Mouse (Mus musculus) liver, embryonic 14.5 days (tissue): ENCODE data around the gene Tspan32. TPM values are rescaled to one million over a fixed set of nuclear protein-coding genes. Genes with fewer than 3 reads are reported as not detected.
A peak's percentile ranks its signal among the peaks of the same experiment; 100 is the strongest.

Experiments used
- ATAC-seq: fragments of 200-750 bp; cut with Nextera tagmentation; 2 replicates; pipeline ENCODE4 v1.8.0; 2017; ENCODE audit warnings: moderate number of reproducible peaks, mild to moderate bottlenecking, moderate library complexity; ENCODE audit not compliant: insufficient read depth
- DNase-seq, 3 experiments: peaks; one replicate each; pipeline ENCODE4 v3.0.0-alpha.2; 2012 to 2013; ENCODE audit warnings: low read depth in 3 of 3, low spot score in 3 of 3
- H3K27ac ChIP-seq: fragments of 300-500 bp; sonication (generic); 2 replicates; pipeline ENCODE4 v1.5.1; 2014; ENCODE audit warnings: moderate library complexity, mild to moderate bottlenecking, control low read depth, inconsistent platforms
- H3K27me3 ChIP-seq: fragments of 300-500 bp; sonication (generic); 2 replicates; pipeline ENCODE4 v1.6.1; 2014; ENCODE audit warnings: mild to moderate bottlenecking, low read length, moderate library complexity; ENCODE audit not compliant: control insufficient read depth, insufficient read depth
- H3K36me3 ChIP-seq: fragments of 300-500 bp; sonication (generic); replicated peaks from 2 replicates; pipeline ENCODE4 v1.6.1; 2014; ENCODE audit warnings: low read depth; ENCODE audit not compliant: control insufficient read depth, insufficient read depth
- H3K4me1 ChIP-seq, 2 experiments: fragments of 200-500 bp in 1 of 2; fragments of 300-500 bp in 1 of 2; sonication (generic) in 1 of 2; replicated peaks; 2 replicates each; pipeline ENCODE4 v1.6.1; 2012 to 2014; ENCODE audit warnings: antibody characterized with exemption in 1 of 2, inconsistent platforms in 1 of 2, low read length in 1 of 2; ENCODE audit not compliant: control insufficient read depth in 2 of 2, insufficient read depth in 2 of 2
- H3K4me2 ChIP-seq: fragments of 300-500 bp; sonication (generic); 2 replicates; pipeline ENCODE4 v1.6.1; 2014; ENCODE audit warnings: low read depth, mild to moderate bottlenecking, control low read depth, moderate library complexity
- H3K4me3 ChIP-seq, 2 experiments: fragments of 200-500 bp in 1 of 2; fragments of 300-500 bp in 1 of 2; sonication (generic) in 1 of 2; 2 replicates each; pipeline ENCODE4 v1.5.1; 2012 to 2014; ENCODE audit warnings: low read depth in 2 of 2, low read length in 2 of 2, mild to moderate bottlenecking in 2 of 2, control low read depth in 1 of 2, inconsistent platforms in 1 of 2, moderate library complexity in 1 of 2; ENCODE audit not compliant: insufficient read depth in 1 of 2
- H3K9ac ChIP-seq: fragments of 300-500 bp; sonication (generic); replicated peaks from 2 replicates; pipeline ENCODE4 v1.6.1; 2014; ENCODE audit warnings: mild to moderate bottlenecking, control low read depth, moderate library complexity
- H3K9me3 ChIP-seq: fragments of 300-500 bp; sonication (generic); 2 replicates; pipeline ENCODE4 v1.6.1; 2016; ENCODE audit warnings: low read length, mixed read lengths; ENCODE audit not compliant: control insufficient read depth
- CTCF ChIP-seq: IDR thresholded peaks from 2 replicates; pipeline ENCODE4 v1.5.1; 2016; ENCODE audit warnings: antibody characterized with exemption, low read depth, control low read depth
- EP300 ChIP-seq: IDR thresholded peaks from 2 replicates; pipeline ENCODE4 v1.6.1; 2016; ENCODE audit warnings: antibody characterized with exemption, low read depth
- WGBS: fragments of 180-500 bp; shearing (Covaris S2); extraction: QIAGEN DNeasy Blood & Tissue Kit; methylation state at CpG from one replicate; pipeline ENCODE4 v1.1.7; 2014; ENCODE audit not compliant: insufficient replicate concordance; 5-methylcytosine and 5-hydroxymethylcytosine counted together
- polyA plus RNA-seq, 2 experiments: library from polyadenylated mRNA; depleted of rRNA in 1 of 2; stranded (reverse) in 1 of 2; unstranded in 1 of 2; fragments of >200 nt; fragmentation: Nextera tagmentation in 1 of 2; extraction: Ambion mirVana in 1 of 2; gene quantifications; 2 replicates each; pipeline versions ENCODE4 v1.2.1 to v1.2.3; 2012 to 2014

Tspan32 gene
- polyA plus RNA-seq, 2 experiments: 47.7 to 78.4 TPM

- Histone ChIP-seq H3K4me2 (no peak overlapping the region), H3K4me1 (peaks cover 0 to 25% of the 10 kb centered on the region in 2 experiments; a peak in 2 of 4 replicates), H3K27ac (no peak overlapping the region), H3K9me3 (no peaks in the 10 kb centered on the region), H3K27me3 (no peaks in the 10 kb centered on the region), H3K36me3 (no peaks in the 10 kb centered on the region), H3K4me3 (no peak overlapping the region), H3K9ac (no peak overlapping the region)
- DNase-seq (no peak), ATAC-seq (no peak)
- TF ChIP-seq CTCF (peak; percentile 51), EP300 (no peak)
Measured at GRCm38 (mm10) chr7:143044826-143045206, 40.0 kb downstream of the Tspan32 start.

- peaks cover 0 to 20% of the 10 kb centered on the region in 2 experiments; a peak in 2 of 4 replicates for H3K4me1 ChIP-seq
- no peaks in the 10 kb centered on the region for H3K36me3 ChIP-seq
- DNase-seq: no peak
- H3K9me3 ChIP-seq: no peaks in the 10 kb centered on the region
- no peaks in the 10 kb centered on the region for H3K27me3 ChIP-seq
- 30% methylated on average over 7 of the region's 7 CpGs for WGBS
- ATAC-seq: no peak
- no peak overlapping the region for H3K9ac ChIP-seq
- TF ChIP-seq EP300 (no peak), CTCF (no peak)
- no peak overlapping the region for H3K27ac ChIP-seq
- no peak overlapping the region for H3K4me2 ChIP-seq
- no peak overlapping the region for H3K4me3 ChIP-seq
Measured at GRCm38 (mm10) chr7:143046358-143046757, 41.5 kb downstream of the Tspan32 start.

- no peak for DNase-seq
- H3K9me3 ChIP-seq: no peaks in the 10 kb centered on the region
- peaks cover 4 to 15% of the 10 kb centered on the region in 2 experiments for H3K4me1 ChIP-seq
- no peak for ATAC-seq
- H3K36me3 ChIP-seq: no peaks in the 10 kb centered on the region
- H3K4me3 ChIP-seq: no peak overlapping the region
- TF ChIP-seq CTCF (no peak), EP300 (no peak)
- WGBS: 56% methylated on average over 3 of the region's 3 CpGs
- no peak overlapping the region for H3K4me2 ChIP-seq
- H3K27ac ChIP-seq: no peak overlapping the region
- no peaks in the 10 kb centered on the region for H3K27me3 ChIP-seq
- no peak overlapping the region for H3K9ac ChIP-seq
Measured at GRCm38 (mm10) chr7:143049331-143049730, 44.5 kb downstream of the Tspan32 start.

- DNase-seq (no peak), ATAC-seq (no peak)
- Histone ChIP-seq H3K4me1 (peaks cover 9 to 23% of the 10 kb centered on the region in 2 experiments), H3K36me3 (no peaks in the 10 kb centered on the region), H3K4me2 (no peak overlapping the region), H3K4me3 (no peak overlapping the region), H3K27ac (no peak overlapping the region), H3K9me3 (no peaks in the 10 kb centered on the region), H3K9ac (no peak overlapping the region), H3K27me3 (no peaks in the 10 kb centered on the region)
- TF ChIP-seq CTCF: no peak
- no peak for TF ChIP-seq EP300
- 69% methylated on average over 3 of the region's 3 CpGs for WGBS
Measured at GRCm38 (mm10) chr7:143049841-143050816, 45.3 kb downstream of the Tspan32 start.

- Histone ChIP-seq H3K9ac (no peak overlapping the region), H3K27me3 (no peaks in the 10 kb centered on the region), H3K4me3 (no peak overlapping the region), H3K9me3 (no peaks in the 10 kb centered on the region), H3K4me1 (peaks cover 16 to 33% of the 10 kb centered on the region in 2 experiments), H3K36me3 (no peaks in the 10 kb centered on the region), H3K27ac (no peak overlapping the region), H3K4me2 (no peak overlapping the region)
- ATAC-seq: no peak
- no peak for TF ChIP-seq CTCF
- TF ChIP-seq EP300: no peak
- no peak for DNase-seq
- WGBS: 14% methylated on average over 2 of the region's 2 CpGs
Measured at GRCm38 (mm10) chr7:143051316-143051715, 46.5 kb downstream of the Tspan32 start.
